Mouse (Mus musculus): Measurements from ENCODE around the gene Itga7.

GRCm38 (mm10) chr10:129004032-129004920 is 70.7 kb downstream of the Itga7 start:
- TF ChIP-seq POLR2A (IDR thresholded peaks at IDR 0.05; ENCODE audit: borderline replicate concordance, control insufficient read depth, low read depth, low read length) (no peak), CTCF (IDR thresholded peaks at IDR 0.05; ENCODE audit: control insufficient read depth, insufficient read depth, low read length) (no peak)
